Mouse (Mus musculus) right cerebral cortex, postnatal 36 days (tissue): Measurements from ENCODE around the gene Unk.

Experiments used
- DNase-seq, 2 experiments: peaks; one replicate each; pipeline ENCODE4 v3.0.0; 2022; ENCODE audit warnings: low spot score in 2 of 2, mixed read lengths in 1 of 2

The Unk gene

DNA sequence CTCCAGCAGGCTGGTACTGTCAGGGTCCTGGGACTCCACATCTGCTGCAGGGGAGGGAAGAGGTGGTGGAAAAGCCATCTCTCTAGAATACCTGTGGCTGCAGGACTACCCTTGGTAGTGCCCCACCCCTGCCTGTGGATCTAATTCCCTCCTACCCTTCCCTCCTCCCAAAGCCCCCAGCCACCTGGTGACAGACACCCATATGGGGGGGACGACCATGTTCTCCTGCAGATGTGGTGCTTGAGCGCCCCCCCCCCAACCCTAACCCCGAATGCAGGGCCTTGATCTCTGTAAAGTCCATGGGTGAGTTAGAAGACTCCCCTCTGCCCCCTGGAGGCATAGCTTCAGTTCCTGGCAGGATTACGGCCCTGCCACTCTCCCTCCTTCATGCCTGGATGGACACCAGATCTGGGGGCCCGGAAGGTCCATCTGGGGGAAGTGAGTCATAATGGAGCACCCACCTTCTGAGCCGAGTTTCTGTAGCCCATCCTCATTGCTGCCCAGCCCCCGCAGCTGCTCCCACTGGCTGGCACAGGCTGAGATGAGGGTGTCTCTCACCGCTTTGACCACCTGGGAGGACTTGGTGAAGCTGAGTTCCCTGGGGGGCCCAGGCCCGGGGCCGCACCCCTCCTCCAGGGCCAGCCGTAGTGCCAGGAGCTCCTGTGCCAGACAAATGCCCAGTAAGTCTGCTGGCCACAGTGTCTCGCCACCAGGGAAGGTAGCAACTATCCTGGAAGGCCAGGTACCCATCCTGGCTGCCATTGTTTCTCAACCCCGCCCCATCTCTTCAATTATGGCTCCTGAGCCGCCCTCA is 77.0 kb downstream of the Unk start:
- no peak for DNase-seq

DNA sequence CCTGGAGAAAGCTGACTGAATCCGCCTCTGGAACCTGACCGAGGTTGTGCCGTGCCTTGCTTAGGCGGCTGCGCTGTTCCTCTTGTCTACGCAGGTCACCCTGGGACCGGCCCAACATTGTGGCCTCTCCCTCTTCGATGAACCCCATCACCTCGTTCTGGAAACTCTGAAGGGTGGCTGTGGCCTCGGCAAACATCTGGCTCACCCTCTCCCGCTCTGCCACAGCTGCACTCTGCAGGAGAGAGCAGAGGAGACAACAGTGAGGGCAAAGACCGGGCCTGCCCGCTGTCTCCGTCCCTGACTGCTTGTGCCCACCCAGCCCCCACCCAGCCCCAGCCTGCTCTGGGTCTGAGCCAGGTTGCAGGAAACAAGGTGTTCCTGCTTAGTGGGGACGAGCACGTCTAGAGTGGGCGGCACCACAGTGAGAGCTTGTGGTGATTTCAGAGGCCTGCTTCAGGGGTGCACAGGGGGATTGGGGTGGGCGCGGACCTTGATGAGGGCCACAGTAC is 77.7 kb downstream of the Unk start:
- no peak for DNase-seq

DNA sequence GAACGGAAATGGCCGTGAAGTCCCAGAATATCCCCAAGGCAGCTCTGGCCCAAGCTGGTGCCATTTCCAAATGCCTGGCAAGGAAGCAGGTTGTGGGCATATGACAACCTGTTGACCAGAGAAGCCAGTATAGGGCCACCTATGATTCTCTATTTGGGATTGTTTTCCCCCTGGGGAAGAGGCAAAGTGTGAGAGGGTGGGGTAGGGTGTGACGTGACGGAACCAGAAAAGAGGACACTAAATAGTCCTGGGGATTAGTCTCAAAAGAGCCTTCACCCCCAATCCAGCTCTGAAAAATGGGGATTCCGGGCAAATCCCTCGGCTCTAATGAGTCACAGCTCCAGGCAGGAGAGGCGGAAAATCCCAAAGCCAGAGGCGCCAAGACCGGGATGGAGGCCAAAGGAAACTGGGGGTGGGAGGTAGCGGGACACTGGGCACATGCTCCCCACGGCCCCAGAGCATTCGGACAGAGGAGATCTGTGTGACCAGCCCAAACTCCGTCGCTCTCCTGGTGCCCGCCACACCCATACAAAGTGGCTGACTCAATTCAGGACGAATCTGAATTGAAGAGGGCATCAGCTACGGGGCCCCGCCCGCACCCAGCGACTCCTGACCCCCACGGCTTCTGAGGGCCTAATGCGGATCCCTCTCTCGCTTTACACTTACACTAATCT is 78.5 kb downstream of the Unk start:
- DNase-seq = no peak

DNA sequence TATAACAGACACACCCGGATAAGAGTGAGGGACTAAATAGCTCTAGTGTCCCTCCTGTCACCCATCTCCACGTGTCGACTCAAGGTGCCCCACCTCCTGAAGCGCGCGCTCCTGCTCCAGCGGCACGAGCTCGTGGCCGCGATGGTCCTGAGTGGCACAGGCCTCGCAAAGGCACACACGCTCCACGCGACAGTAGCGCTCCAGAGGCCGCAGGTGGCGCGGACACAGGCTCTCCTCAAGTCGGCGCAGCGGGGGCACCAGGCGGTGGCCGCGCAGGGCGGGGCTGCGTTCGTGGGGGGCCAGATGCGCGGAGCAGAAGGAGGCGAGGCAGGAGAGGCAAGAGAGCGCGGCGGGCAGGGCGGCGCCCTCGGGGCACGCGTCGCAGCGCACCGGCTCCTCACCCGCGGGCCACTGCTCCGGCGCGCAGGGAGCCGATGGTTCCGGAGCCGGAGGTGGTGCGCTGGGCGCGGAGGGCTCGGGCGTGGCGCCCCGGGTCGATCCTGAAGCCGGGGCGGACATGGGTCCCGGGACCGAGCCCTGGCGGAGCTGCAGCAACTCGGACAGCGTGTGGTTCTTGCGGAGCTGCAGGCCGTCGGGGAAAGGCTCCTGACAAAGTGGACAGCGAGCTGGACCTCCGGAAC is 79.4 kb downstream of the Unk start:
- no peak for DNase-seq

DNA sequence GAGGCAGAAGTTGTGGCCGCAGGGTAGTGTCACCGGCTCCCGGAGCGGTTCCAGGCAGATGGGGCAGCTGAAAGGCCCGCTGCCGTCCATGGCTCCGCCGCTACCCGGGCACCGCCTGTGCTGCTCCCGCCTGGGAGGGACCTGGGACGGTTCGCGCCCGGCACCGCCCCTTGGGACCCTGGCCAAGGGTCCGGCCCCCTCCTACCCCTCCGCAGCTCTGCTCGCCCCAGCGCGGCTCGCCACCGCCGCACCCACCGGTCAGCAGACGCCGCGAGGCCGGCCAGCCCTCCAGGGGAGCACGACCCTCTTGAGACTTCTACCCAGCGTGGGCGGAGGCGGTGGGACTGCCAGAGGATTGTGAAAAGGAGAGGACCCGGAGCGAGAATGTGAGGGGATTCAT is 80.0 kb downstream of the Unk start:
- DNase-seq = no peak

DNA sequence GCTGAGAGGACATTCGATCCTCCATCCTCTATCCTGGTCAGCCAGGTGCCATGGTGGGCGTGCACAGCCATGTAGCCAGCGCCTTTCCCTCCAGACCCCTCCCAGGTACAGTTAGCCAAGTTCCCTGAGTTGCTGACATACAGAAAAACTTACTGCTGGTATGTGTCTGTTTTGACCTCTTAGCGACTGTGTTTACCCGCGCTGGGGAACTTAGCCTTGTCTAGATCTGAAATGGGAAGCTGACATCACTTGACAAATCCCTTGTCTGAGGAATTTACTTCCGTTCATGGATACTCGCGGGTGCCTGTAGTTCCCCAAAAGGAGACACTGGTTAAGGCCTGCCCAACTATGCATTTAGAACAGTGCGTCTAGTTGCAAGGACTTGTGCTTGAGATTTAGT is 80.4 kb downstream of the Unk start:
- DNase-seq = no peak
